Mouse (Mus musculus): Measurements from ENCODE around the gene Ube2k. TPM values are rescaled to one million over a fixed set of nuclear protein-coding genes. Genes with fewer than 3 reads are reported as not detected.
A peak's percentile ranks its signal among the peaks of the same experiment; 100 is the strongest.

Ube2k gene
- polyA plus RNA-seq, 1 experiment from 2014 or later = 178 TPM

DNA sequence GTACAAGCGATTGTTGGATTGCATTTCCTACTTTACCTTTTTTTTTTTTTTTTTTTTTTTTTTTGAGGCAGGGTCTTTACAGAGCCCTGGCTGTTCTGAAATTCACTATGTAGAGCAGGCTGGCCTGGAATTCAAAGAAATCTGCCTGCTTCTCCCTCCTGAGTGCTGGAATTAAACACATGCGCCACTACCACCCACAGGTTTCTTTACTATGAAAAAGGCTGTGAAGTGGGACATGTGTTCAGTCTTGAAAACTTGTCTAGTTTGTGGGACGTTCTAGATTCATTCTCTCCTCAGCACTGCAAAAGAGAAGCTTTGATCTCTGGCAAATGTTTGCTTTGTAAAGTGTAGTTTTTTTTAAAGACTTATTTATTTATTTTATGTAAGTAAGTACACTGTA, 4.9 kb downstream of the Ube2k start:
- H3K9me3 ChIP-seq = no peaks in the 10 kb centered on the region
- 89% methylated on average over 3 of the region's 3 CpGs for WGBS
- peaks cover 11% of the 10 kb centered on the region for H3K4me1 ChIP-seq
- no peak overlapping the region for H3K4me2 ChIP-seq (replicated peaks)
- H3K27ac ChIP-seq (replicated peaks) = no peak overlapping the region
- no peak overlapping the region for H3K4me3 ChIP-seq
- ATAC-seq (ENCODE audit: low FRiP score, low read depth) = no peak
- no peaks in the 10 kb centered on the region for H3K36me3 ChIP-seq
- H3K9ac ChIP-seq (replicated peaks) = no peak overlapping the region
- H3K27me3 ChIP-seq = no peaks in the 10 kb centered on the region

DNA sequence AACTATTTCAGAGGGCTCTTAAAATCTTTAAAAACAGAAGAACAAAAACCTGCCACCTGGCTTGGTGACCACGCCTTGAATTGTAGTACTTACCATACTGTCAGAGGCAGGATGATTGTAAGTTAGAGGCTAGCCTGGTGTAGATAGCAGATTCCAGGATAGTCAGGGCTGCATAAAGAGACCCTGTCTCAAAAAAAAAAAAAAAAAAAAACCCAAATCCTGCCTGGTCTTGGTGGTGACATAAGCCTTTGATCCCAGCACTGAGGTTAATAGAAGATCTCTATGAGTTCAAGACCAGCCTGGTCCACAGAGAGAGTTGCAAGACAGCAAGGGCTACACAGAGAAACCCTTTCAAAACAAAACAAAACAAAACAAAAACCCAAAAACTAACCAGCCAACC, 6.5 kb downstream of the Ube2k start:
- Histone ChIP-seq H3K27me3 (no peaks in the 10 kb centered on the region), H3K9ac (replicated peaks) (no peak overlapping the region), H3K27ac (replicated peaks) (no peak overlapping the region), H3K4me2 (replicated peaks) (no peak overlapping the region), H3K4me1 (peaks cover 11% of the 10 kb centered on the region), H3K9me3 (no peaks in the 10 kb centered on the region), H3K4me3 (no peak overlapping the region), H3K36me3 (no peaks in the 10 kb centered on the region)
- WGBS = 98% methylated on average over 1 of the region's 1 CpGs
- no peak for ATAC-seq (ENCODE audit: low FRiP score, low read depth)

DNA sequence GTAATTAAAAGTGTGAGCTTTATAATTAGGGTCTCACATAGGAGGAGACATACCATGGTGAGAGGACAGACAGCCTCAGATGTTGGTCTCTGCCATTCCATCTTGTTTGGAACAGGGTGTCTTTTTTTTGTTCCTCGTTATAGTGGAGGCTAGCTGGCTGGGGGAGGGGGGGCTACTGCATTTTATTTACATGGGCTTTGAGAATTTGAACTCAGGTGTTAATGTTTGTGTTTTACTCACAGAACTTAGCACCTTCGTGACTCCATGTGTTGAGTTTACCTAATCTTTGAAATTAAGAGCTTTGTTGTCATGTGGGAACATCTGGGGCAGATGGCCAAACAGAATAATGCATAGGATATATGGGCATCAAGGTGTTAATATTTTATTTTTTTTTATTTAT, 7.6 kb downstream of the Ube2k start:
- WGBS = 96% methylated on average over 2 of the region's 2 CpGs
- H3K4me3 ChIP-seq = no peak overlapping the region
- H3K36me3 ChIP-seq = no peaks in the 10 kb centered on the region
- no peaks in the 10 kb centered on the region for H3K9me3 ChIP-seq
- H3K27ac ChIP-seq (replicated peaks) = no peak overlapping the region
- no peak overlapping the region for H3K9ac ChIP-seq (replicated peaks)
- ATAC-seq (ENCODE audit: low FRiP score, low read depth) = no peak
- no peaks in the 10 kb centered on the region for H3K27me3 ChIP-seq
- peaks cover 2% of the 10 kb centered on the region; the same call in 1 of the 2 replicates for H3K4me1 ChIP-seq
- no peak overlapping the region for H3K4me2 ChIP-seq (replicated peaks)

DNA sequence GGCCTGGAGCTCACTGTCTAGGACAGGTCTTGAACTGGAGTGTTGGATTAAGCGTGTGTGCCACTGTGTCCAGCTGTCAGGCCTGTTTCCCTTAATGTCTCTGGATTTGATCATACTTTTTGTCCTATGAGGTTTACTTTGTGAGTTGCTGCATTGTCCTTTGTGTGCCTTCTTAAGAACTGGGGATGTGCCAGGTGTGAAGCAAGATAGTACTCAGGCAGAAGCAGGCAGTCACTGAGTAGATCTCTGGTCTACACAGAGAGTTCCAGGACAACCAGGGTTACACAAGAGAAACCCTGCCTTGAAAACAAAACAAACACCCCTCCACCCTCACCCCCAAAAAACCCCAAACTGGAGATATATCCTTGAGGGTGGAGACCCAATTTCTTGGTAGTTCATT, 12.6 kb downstream of the Ube2k start:
- no peak for ATAC-seq (ENCODE audit: low FRiP score, low read depth)
- Histone ChIP-seq H3K27ac (replicated peaks) (no peak overlapping the region), H3K4me2 (replicated peaks) (no peak overlapping the region), H3K27me3 (no peaks in the 10 kb centered on the region), H3K4me3 (no peak overlapping the region), H3K36me3 (peaks cover 9% of the 10 kb centered on the region; the same call in 1 of the 2 replicates), H3K9me3 (no peaks in the 10 kb centered on the region), H3K9ac (replicated peaks) (no peak overlapping the region), H3K4me1 (no peaks in the 10 kb centered on the region)
- WGBS = 96% methylated on average over 1 of the region's 1 CpGs

DNA sequence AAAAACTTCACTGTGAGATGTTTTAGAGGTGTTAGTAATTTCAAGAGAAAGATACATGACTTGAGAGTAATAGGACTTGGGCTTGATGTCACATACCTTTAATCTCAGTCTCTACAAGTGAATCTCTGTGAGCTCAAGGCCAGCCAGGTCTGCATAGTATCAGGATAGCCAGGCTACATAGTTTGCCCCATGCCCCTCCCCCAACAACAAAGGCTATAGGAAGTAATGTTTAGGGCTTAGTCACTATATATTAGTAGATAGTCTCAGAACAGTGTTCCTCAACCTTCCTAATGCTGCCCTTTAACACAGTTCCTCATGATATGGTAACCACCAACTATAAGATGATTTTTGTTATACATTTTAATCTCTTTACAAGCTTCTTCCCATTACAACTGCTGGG, 20.1 kb downstream of the Ube2k start:
- no peak overlapping the region for H3K9ac ChIP-seq (replicated peaks)
- H3K4me3 ChIP-seq = no peak overlapping the region
- H3K4me1 ChIP-seq = peaks cover 8% of the 10 kb centered on the region
- no peak overlapping the region for H3K27ac ChIP-seq (replicated peaks)
- H3K36me3 ChIP-seq = peaks cover 9% of the 10 kb centered on the region; the same call in 1 of the 2 replicates
- no peaks in the 10 kb centered on the region for H3K9me3 ChIP-seq
- no peak for ATAC-seq (ENCODE audit: low FRiP score, low read depth)
- H3K4me2 ChIP-seq (replicated peaks) = no peak overlapping the region
- no peaks in the 10 kb centered on the region for H3K27me3 ChIP-seq

DNA sequence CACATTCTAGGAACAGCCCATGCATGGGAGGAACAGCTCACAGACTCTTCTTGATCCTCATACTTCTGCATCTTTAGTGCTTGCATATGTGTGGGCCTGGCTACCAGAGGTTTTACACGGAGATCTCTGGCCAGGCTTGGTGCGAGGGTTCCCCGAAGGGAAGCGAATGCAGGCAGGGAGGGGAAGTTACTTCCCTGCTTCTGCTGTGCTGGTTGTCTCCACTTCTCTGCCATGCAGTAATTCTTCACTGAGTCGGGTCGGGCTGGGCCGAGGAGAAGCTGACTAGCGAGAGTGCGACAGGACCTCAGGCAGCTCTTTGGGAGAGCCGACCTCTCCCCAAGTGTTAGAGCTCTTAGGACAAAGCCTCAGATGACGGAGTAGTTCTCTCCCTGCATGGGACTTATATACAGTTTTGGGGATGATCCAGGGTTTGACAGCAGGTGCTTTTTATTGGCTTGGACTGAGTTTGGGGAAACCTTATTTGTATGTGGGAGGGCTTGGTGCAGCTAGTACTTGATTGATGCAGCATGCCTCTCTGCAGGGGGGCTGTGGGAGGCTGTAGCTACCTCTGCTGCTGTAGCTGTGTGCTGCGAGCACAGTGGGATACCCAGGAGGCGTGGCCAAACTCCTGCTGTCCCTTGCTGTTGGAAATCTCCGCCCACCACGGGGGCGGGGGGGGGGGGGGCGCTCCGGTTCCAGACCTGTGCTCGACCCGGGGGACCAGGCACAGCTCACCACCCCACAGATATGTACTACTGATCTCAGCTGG, 24.3 kb downstream of the Ube2k start:
- 0 out of 2 replicates have a peak overlapping the region, but pooled peaks have one; percentile 25 for H3K27ac ChIP-seq (replicated peaks)
- no peak for ATAC-seq (ENCODE audit: low FRiP score, low read depth)
- no peaks in the 10 kb centered on the region for H3K9me3 ChIP-seq
- no peak overlapping the region for H3K4me3 ChIP-seq
- no peaks in the 10 kb centered on the region for H3K36me3 ChIP-seq
- H3K27me3 ChIP-seq = no peaks in the 10 kb centered on the region
- no peak overlapping the region for H3K9ac ChIP-seq (replicated peaks)
- 28% methylated on average over 19 of the region's 20 CpGs for WGBS
- no peak overlapping the region for H3K4me2 ChIP-seq (replicated peaks)
- H3K4me1 ChIP-seq = peaks cover 8% of the 10 kb centered on the region

DNA sequence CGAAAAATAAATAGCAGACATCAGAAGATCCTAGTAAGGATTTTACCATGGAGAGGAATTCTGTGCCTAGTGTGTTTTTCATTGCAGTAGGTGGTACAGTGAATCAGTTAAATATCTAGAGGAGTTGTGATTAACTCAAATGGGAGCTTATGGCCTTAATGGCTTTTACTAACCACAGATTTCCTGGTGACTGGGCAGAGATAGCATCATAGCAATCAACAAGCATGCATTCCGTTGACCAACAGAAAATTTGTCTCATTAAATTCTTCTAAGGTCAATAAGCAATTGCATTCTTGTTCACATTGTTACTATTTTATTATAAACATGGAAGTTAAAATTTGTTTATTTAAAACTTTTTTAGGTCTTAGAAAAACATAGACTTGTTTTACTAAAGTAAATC, 28.5 kb downstream of the Ube2k start:
- 88% methylated on average over 2 of the region's 2 CpGs for WGBS
- H3K36me3 ChIP-seq = peaks cover 10% of the 10 kb centered on the region; the same call in 1 of the 2 replicates
- no peak overlapping the region for H3K27ac ChIP-seq (replicated peaks)
- H3K4me2 ChIP-seq (replicated peaks) = no peak overlapping the region
- no peaks in the 10 kb centered on the region for H3K27me3 ChIP-seq
- H3K9ac ChIP-seq (replicated peaks) = no peak overlapping the region
- ATAC-seq (ENCODE audit: low FRiP score, low read depth) = no peak
- no peak overlapping the region for H3K4me3 ChIP-seq
- H3K9me3 ChIP-seq = no peaks in the 10 kb centered on the region
- peaks cover 8% of the 10 kb centered on the region for H3K4me1 ChIP-seq

DNA sequence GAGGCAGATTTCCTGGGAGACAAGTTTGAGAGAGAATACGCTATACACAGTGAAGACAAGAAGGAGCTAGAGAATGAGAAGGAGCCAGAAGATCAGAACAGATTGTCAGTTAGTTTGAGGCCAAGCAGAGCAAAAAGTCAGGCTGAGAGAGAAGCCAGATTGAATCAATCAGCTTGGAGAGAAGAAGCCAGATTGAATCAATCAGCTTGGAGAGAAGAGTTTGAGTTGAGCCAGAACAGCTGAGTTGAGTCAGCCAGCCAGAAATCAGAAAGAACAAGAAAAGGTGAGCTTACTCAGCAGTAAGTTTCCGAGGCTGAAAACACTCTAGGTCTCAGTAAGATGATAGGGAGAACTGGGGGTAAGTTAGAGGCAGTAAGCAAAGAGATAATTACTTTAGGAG, 37.8 kb downstream of the Ube2k start:
- H3K4me3 ChIP-seq = no peak overlapping the region
- no peaks in the 10 kb centered on the region for H3K9me3 ChIP-seq
- H3K36me3 ChIP-seq = peaks cover 10% of the 10 kb centered on the region; the same call in 1 of the 2 replicates
- 95% methylated on average over 2 of the region's 2 CpGs for WGBS
- no peaks in the 10 kb centered on the region for H3K27me3 ChIP-seq
- no peak for ATAC-seq (ENCODE audit: low FRiP score, low read depth)
- no peak overlapping the region for H3K27ac ChIP-seq (replicated peaks)
- H3K9ac ChIP-seq (replicated peaks) = no peak overlapping the region
- no peaks in the 10 kb centered on the region for H3K4me1 ChIP-seq
- no peak overlapping the region for H3K4me2 ChIP-seq (replicated peaks)

DNA sequence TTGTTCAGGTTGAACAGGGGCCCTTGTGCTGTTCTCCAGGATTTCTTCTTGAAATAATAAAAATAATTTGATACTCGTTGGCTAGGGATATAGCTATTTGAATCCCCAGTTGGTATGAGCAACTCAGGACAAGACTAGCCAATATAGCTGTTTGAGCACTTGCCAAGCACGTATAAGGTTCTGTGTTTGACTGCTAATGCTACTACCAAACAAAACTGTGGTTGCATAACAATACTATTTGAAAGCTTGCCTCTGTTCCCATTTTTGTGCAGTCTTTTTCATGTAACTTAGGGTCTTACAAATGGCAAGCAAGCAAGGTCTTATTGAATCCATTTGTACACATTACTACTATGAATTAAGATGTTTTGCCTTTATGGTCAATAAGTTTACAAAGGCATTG, 38.9 kb downstream of the Ube2k start:
- ATAC-seq (ENCODE audit: low FRiP score, low read depth) = no peak
- H3K4me3 ChIP-seq = no peak overlapping the region
- H3K4me2 ChIP-seq (replicated peaks) = no peak overlapping the region
- no peak overlapping the region for H3K9ac ChIP-seq (replicated peaks)
- H3K27ac ChIP-seq (replicated peaks) = no peak overlapping the region
- H3K36me3 ChIP-seq = peaks cover 9% of the 10 kb centered on the region; the same call in 1 of the 2 replicates
- WGBS = 81% methylated on average over 2 of the region's 2 CpGs
- no peaks in the 10 kb centered on the region for H3K27me3 ChIP-seq
- H3K4me1 ChIP-seq = no peaks in the 10 kb centered on the region
- H3K9me3 ChIP-seq = no peaks in the 10 kb centered on the region

DNA sequence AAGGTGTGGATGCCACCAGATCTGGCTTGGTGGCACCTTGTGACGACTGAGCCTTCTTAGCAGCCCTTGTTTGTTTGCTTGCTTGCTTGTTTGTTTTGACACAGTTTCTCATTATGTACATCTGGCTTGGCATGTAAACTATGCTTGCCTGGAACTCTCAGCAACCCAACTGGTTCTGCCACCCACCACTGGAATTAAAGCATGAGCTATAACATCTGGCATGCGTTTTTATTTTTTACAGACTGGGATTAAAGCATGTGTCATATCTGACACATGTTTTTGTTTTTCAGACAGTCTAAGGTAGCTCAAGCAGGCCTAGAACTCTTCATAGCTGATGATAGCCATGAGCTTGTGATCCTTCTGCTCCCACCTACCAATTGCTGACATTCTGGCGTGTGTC, 41.5 kb downstream of the Ube2k start:
- Histone ChIP-seq H3K36me3 (peaks cover 8% of the 10 kb centered on the region; the same call in 1 of the 2 replicates), H3K4me3 (no peak overlapping the region), H3K27me3 (no peaks in the 10 kb centered on the region), H3K27ac (replicated peaks) (no peak overlapping the region), H3K9me3 (no peaks in the 10 kb centered on the region), H3K9ac (replicated peaks) (no peak overlapping the region), H3K4me2 (replicated peaks) (no peak overlapping the region), H3K4me1 (no peaks in the 10 kb centered on the region)
- ATAC-seq (ENCODE audit: low FRiP score, low read depth) = no peak
- 88% methylated on average over 3 of the region's 3 CpGs for WGBS

DNA sequence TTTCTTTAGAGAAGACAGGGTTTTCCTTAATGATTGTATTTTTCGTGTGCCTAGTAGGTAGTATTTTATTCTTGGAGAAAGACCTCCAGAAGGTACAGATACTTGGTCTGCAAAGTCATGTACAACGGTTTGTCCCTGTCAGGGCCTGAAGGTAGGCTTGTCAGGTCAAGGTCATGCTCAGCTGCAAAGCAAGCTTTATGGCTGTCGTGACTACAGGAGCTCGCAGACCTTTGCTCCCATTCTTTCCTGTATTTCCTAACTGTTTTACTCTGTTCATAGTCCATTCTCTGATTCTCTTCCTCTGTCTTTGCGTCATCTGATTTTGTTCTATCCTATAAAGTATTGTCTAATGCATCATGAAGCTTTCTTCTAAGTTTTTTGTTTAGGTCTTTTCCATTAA, 49.3 kb downstream of the Ube2k start:
- Histone ChIP-seq H3K4me3 (no peak overlapping the region), H3K4me2 (replicated peaks) (no peak overlapping the region), H3K9ac (replicated peaks) (no peak overlapping the region), H3K9me3 (no peaks in the 10 kb centered on the region), H3K36me3 (peaks cover 20% of the 10 kb centered on the region), H3K4me1 (no peaks in the 10 kb centered on the region), H3K27ac (replicated peaks) (no peak overlapping the region), H3K27me3 (no peaks in the 10 kb centered on the region)
- ATAC-seq (ENCODE audit: low FRiP score, low read depth) = no peak
- 92% methylated on average over 5 of the region's 5 CpGs for WGBS

DNA sequence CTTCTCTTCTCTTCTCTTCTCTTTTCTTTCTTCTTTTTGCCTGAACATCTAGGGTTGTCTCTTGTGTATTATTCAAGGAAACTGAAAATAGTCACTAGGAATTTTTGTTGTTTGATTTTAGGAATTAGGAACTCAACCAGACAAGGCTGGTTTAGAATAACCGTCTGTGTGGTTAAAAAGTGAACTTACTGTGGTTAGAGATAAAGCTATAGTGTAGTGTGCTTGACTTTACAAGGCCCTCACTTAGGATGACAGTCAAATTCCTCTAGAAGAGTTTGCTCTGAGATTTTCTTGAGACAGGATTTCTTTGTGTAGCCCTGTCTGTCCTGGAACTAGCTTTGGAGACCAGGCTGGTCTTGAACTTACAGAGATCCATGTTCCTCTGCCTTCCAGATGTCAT, 53.2 kb downstream of the Ube2k start:
- ATAC-seq (ENCODE audit: low FRiP score, low read depth) = no peak
- peaks cover 31% of the 10 kb centered on the region for H3K36me3 ChIP-seq
- WGBS = 88% methylated on average over 1 of the region's 1 CpGs

DNA sequence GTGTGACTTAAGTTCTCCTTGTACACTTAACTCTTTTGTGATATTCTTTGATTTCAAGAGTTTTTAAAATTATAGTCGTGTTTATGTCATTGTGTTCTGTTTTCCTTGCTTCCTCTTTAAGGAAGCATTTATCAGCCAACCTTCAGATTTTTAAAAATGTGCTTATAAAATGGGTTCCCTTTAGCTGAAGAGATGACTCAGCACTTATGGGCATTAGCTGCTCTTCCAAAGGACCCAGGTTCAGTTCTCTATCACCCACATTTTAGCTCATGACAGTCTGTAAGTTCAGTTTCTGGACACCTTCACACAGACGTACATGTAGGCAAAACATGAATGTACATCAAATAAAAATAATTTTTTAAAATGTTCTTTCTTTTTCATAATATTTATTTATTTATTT, 55.4 kb downstream of the Ube2k start:
- peaks cover 26% of the 10 kb centered on the region; the same call in 1 of the 2 replicates for H3K36me3 ChIP-seq
- H3K4me3 ChIP-seq = no peak overlapping the region
- no peak overlapping the region for H3K27ac ChIP-seq (replicated peaks)
- H3K27me3 ChIP-seq = no peaks in the 10 kb centered on the region
- WGBS = 89% methylated on average over 2 of the region's 2 CpGs
- no peak for ATAC-seq (ENCODE audit: low FRiP score, low read depth)
- no peaks in the 10 kb centered on the region for H3K4me1 ChIP-seq
- no peaks in the 10 kb centered on the region for H3K9me3 ChIP-seq
- H3K9ac ChIP-seq (replicated peaks) = no peak overlapping the region
- no peak overlapping the region for H3K4me2 ChIP-seq (replicated peaks)

More for the DNA sequence above, 53.2 kb downstream of the Ube2k start:
- Histone ChIP-seq H3K27ac (replicated peaks) (no peak overlapping the region), H3K4me1 (no peaks in the 10 kb centered on the region), H3K9ac (replicated peaks) (no peak overlapping the region), H3K9me3 (no peaks in the 10 kb centered on the region), H3K27me3 (no peaks in the 10 kb centered on the region), H3K4me2 (replicated peaks) (no peak overlapping the region), H3K4me3 (no peak overlapping the region)

All from midbrain, embryonic 12.5 days (tissue).